Mouse (Mus musculus) heart, postnatal 14 days (tissue): ENCODE data around the gene Hist1h3h. TPM values are rescaled to one million over a fixed set of nuclear protein-coding genes. Genes with fewer than 3 reads are reported as not detected.
"Not testable (repeated sequence)": the region's sequence is repeated elsewhere in the genome, so short reads cannot be mapped to it uniquely, and the experiment has no call there.

Experiments
- DNase-seq, 2 experiments: peaks; one replicate each; pipeline ENCODE4 v3.0.0; 2021 to 2022
- intact Hi-C: fragments of 180-260 bp; cut with DNase I; formaldehyde crosslinking; loops from one replicate; pipeline ENCODE4 v1.15.1; 2025
- long read RNA-seq, 2 experiments: library from polyadenylated mRNA; stranded (forward); transcript quantifications; one replicate each; pipeline ENCODE4 v2.0.0; 2021
- total RNA-seq, 2 experiments: library from RNA; stranded (reverse); gene quantifications; 2 replicates each; pipeline ENCODE4 v1.2.3; 2021

Gene Hist1h3h
- total RNA-seq: 100 to 1,000 TPM in 1 of 2 experiments, 10 to 100 TPM in 1; 82.7 to 215 TPM
- long read RNA-seq, experiment 1: 0 reads
- long read RNA-seq, experiment 2: 0 reads

DNA sequence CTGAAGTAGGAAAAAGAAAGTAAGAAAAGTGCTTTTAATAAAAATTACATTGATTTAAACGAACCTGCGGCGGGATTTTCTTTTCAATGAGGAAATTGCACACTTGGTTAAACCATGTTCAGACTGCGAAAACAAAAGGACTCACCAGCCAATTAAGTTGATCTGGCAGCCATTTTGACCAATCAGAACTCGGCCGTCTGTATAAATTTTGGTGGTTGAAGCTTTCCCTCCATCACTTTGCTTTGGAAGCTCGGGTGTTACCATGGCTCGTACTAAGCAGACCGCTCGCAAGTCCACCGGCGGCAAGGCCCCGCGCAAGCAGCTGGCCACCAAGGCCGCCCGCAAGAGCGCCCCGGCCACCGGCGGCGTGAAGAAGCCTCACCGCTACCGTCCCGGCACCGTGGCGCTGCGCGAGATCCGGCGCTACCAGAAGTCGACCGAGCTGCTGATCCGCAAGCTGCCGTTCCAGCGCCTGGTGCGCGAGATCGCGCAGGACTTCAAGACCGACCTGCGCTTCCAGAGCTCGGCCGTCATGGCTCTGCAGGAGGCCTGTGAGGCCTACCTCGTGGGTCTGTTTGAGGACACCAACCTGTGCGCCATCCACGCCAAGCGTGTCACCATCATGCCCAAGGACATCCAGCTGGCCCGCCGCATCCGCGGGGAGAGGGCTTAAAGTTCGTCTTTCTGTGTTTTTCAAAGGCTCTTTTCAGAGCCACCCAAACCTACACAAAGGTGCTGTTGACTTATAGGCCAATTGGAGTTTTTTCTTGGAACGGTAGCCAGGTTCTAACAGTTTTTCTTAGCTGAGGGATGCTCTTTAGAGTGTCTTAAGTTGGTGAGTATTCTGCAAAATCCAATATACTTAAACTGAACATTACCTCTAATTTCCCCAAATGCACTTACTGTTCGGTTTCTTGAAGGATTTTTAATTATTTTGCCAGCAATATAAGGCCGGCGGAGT is at the start of gene Hist1h3h:
TSS of gene Hist1h3h (plus strand) at position 263 of the 961 bp plus-strand sequence.
- peak; percentile 68 to 77 for DNase-seq
- intact Hi-C loops: loop anchor here (10.0 kb wide), 3 partner anchors 217 to 1807 kb away; no protein-coding TSS in a partner anchor

GRCm38 (mm10) chr13:21677305-21677704 is 40.2 kb upstream of the Hist1h3h start, which contains the start of gene Olfr1360:
Gene Olfr1360 (minus strand): TSS chr13:21677405.
- intact Hi-C loops: no loop called here

DNA sequence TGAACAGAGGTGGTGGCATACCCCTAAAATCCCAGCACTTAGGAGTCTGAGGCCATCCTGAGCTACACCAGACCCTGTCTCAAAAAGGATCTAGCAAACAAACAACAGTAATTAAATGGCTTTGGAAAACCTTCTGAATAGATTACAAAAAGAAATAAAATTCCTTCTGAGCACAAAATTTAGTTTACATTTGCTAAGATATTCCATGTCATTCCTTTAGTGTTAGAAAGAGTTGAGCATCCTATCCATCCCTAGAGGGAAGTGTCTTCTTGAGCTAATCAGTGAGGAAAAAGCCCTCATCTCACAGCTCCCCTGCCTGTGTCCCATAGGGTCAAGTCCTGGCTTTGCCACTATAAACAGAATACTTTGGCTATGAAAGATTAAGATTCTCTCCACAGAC is 19.6 kb upstream of the Hist1h3h start, which contains the start of gene Olfr1359:
TSS of gene Olfr1359 (plus strand) at position 301 of the 400 bp plus-strand sequence.
- DNase-seq: no peak
- intact Hi-C loops: no loop called here

More at GRCm38 (mm10) chr13:21677305-21677704, 40.2 kb upstream of the Hist1h3h start, which contains the start of gene Olfr1360:
- DNase-seq: no peak

GRCm38 (mm10) chr13:21706669-21707068 is 10.8 kb upstream of the Hist1h3h start:
- no peak for DNase-seq
- intact Hi-C loops: no loop called here

DNA sequence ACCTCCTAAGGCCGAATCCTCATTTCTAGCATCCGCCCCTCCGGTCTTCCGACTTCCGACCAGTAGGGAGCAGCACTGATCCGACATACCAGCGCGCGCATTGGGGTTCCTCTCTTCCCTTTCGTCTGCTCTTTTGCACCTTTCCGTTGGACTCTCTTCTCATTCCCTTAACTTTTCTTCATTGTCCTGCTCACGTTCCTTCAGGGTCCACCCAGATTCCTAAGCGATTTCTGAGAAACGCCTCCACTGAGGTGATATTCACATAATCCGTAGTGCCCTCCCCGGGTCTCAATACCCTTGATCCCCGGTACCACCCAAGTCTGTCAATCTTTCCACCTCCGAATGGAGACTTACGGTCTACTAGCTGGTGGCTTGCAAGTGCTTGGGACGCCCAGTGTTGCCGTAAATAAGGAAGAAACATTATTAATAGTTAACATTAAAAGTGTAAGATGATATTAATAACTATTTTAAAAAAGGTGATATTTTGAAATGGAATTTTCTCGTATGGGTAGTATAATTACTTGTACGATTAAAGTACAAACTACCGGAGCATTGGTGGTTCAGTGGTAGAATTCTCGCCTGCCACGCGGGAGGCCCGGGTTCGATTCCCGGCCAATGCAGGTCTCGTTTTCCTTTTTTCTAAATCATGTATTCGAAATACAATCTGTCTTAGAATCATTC is 7.3 kb upstream of the Hist1h3h start:
- peak; percentile 88 to 93 for DNase-seq
- intact Hi-C loops: loop anchor here (2.0 to 10.0 kb wide), 8 partner anchors 71 to 1815 kb away; partner anchors contain the start of genes Hist1h1b and Zscan12

DNA sequence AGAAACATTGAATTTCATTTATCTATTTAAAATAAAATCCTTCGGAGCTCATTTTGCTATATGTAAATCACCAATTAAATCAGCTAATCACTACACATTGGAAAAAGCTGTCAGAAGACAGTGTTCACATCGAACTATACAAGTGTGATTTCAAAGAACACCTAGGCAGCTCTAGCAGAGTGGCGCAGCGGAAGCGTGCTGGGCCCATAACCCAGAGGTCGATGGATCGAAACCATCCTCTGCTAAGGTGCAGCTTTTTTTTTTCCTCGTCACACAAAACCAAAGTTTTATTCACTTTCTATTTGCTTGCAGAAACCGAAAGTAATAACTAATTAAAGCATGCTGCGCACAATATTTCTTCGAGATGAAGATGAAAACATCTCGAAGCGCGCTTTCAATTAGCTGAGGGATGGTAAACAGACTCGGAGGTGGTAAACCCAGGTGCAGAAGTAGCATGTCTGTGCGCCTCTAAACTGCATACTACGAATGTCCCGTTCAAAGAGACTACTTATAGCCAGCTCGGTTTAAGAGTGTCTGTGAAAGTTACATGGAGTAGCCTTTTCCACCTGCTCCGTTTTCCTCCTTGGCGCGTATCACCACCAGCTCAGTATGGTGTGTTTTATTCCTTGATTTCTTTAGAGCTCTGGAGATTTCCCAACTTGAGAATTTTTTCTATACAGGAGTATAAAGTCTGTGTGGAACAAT is 6.5 kb upstream of the Hist1h3h start:
- DNase-seq: peak; percentile 76 to 83
- intact Hi-C loops: loop anchor here (2.0 to 10.0 kb wide), 8 partner anchors 70 to 1814 kb away; partner anchors contain the start of genes Hist1h1b and Zscan12

DNA sequence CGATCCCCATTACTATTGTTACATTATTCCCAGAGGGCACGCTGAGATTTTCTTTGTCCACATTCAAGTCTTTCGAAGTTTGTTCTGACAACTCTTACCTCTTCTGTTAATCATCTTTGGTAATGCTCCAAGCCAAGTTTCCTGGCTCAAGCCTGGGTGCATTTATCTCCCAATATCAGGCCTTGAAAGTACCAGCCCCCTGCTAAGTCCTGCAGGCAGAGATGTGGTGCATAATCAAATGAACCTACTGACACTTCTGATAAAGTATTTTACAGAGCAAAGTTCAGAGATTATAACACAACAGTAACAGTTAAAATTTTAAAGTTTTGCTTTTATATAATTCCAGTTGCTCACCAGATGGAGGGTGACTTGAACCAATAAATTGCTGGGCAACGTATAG is 5.8 kb upstream of the Hist1h3h start:
- intact Hi-C loops: loop anchor here (2.0 to 10.0 kb wide), 8 partner anchors 69 to 1813 kb away; partner anchors contain the start of genes Hist1h1b and Zscan12
- DNase-seq: no peak

DNA sequence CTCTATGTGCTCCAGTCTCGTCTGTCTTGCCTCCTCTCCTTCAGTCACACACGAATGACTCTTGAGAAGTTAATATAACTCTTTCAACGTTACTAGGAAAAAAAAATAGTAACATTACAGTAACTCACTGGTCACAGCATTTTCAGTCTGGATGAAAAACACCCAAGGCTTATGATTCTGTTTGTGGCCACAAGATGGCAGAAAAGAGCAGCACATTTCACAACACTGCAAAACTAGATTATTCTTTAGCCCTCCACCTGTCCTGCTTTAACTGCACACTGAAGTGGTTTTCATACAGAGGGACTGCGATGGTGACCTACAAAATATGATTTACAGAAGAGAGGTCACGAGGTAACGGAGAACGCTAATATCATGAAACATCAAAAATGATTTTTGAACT is 2.7 kb upstream of the Hist1h3h start:
- peak; percentile 56 to 70 for DNase-seq
- intact Hi-C loops: loop anchor here (1.0 to 10.0 kb wide), 8 partner anchors 20 to 1810 kb away; partner anchors contain the start of gene Zscan12

- intact Hi-C loops: loop anchor here (1.0 to 10.0 kb wide), 4 partner anchors 19 to 1810 kb away; no protein-coding TSS in a partner anchor
- DNase-seq: no peak
Observed at GRCm38 (mm10) chr13:21715131-21715863, 2.2 kb upstream of the Hist1h3h start.

DNA sequence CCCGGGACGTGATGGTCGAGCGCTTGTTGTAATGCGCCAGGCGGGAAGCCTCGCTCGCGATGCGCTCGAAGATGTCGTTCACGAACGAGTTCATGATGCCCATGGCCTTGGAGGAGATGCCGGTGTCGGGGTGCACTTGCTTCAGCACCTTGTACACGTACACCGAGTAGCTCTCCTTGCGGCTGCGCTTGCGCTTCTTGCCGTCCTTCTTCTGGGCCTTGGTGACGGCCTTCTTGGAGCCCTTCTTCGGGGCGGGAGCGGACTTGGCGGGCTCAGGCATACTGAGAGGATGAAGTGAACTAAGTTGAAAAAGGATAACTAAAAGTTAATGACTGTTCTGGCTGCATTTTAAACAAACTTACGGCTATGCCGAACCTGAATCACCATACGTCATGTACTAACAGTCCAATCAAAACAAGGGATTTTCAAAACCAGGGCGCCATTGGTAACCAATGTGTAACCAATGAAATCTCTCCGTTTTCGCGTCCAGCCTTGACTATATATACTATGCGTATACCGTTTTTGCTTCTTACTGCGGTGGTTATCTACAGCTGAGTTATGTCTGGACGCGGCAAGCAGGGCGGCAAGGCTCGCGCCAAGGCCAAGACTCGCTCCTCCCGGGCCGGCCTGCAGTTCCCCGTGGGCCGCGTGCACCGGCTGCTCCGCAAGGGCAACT is 1.5 kb upstream of the Hist1h3h start, which contains the start of the genes Hist1h2bl and Hist1h2ai:
TSS of gene Hist1h2bl (minus strand) at position 280 of the 676 bp plus-strand sequence.
TSS of gene Hist1h2ai (plus strand) at position 559 of the 676 bp plus-strand sequence.
- intact Hi-C loops: loop anchor here (1.0 to 10.0 kb wide), 4 partner anchors 18 to 1809 kb away; no protein-coding TSS in a partner anchor
- peak; percentile 58 to 74 for DNase-seq

DNA sequence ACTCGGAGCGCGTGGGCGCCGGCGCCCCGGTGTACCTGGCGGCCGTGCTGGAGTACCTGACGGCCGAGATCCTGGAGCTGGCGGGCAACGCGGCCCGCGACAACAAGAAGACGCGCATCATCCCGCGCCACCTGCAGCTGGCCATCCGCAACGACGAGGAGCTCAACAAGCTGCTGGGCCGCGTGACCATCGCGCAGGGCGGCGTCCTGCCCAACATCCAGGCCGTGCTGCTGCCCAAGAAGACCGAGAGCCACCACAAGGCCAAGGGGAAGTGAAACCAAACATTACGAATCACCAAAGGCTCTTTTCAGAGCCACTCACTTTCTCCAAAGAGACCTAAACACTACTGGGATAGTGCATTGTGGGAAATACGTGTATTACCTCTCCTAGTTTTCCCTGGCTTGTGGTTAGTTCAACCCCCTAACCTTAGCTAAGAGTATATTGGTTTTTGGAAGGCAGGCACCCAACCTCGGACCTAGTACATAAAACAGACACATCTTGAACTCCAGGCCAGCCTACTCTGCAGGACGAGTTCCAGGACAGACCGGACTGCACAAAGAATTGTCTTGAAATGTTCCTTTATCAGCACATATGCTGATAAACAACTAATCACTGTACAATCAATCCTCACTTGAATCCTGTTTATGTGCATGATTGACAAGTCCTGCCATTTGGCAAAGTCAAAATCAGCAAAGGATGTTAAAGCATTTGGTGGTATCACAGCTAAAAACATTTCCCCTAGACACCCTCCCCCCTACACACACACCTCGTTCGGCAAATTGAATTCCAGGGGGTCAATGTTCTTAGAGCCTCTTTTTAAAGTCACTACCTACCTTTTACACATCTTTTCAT is 693 bp upstream of the Hist1h3h start:
- DNase-seq: not testable (repeated sequence)
- intact Hi-C loops: loop anchor here (10.0 kb wide), 3 partner anchors 218 to 1808 kb away; no protein-coding TSS in a partner anchor

DNA sequence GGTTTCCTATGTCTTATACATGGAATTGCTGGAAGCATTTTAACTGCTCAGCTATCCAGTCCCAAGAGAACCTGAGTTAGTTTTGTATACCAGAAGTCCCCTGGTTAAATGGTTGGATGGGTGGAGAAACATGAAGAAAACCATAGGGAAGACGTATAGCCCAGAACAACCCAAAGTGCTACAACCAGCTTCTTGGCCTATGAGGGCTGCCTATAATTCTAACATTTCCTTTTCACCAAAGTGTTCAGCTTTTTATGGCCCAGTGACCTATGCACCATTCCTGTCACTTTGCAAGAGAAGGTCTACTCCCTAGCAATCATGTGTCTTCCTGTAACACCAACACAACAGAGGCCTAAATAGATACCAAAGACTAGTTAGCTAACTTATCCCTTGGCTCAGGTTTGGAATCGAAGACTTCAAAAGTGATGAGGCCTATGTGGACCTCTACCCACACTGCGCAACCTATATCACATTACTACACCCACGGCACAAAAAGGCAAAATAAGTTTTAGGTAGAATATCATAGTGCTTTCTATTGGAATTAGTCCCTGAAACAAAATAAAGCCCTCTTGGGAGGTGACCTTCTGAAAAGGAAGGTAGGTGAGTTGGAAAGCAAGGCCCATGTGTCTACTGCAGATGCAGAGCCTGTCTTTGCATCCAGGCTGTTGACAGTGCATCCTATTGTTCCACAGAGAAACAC is 1.1 kb downstream of the Hist1h3h start:
- intact Hi-C loops: loop anchor here (10.0 kb wide), 3 partner anchors 216 to 1806 kb away; no protein-coding TSS in a partner anchor

DNA sequence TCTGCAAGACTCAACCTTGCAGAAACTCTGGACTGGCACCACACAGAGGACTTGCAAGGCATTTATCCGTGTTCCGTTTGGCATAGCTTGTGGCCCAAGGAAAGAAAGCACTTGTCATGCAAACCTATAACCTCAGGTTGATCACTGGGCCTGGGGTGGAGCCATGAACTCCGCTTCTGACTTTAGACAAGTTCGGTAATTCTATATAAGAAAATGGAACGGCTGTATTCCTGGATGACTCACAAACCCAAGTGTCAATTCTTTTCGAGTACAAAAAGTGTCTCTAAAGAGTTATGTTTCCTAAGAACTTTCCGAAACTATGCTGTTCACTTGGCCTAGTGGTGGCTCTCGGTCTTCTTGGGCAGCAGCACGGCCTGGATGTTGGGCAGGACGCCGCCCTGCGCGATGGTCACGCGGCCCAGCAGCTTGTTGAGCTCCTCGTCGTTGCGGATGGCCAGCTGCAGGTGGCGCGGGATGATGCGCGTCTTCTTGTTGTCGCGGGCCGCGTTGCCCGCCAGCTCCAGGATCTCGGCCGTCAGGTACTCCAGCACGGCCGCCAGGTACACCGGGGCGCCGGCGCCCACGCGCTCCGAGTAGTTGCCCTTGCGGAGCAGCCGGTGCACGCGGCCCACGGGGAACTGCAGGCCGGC is 3.8 kb downstream of the Hist1h3h start:
- intact Hi-C loops, DNase-seq: not testable (repeated sequence)

More for the DNA sequence above, 1.1 kb downstream of the Hist1h3h start:
- DNase-seq: no peak

GRCm38 (mm10) chr13:21721757-21722372 is 4.4 kb downstream of the Hist1h3h start, which contains the start of gene Hist1h2bm:
Gene Hist1h2bm (plus strand): TSS chr13:21722044.
- intact Hi-C loops: not testable (repeated sequence)
- DNase-seq: peak; percentile 40 to 43

DNA sequence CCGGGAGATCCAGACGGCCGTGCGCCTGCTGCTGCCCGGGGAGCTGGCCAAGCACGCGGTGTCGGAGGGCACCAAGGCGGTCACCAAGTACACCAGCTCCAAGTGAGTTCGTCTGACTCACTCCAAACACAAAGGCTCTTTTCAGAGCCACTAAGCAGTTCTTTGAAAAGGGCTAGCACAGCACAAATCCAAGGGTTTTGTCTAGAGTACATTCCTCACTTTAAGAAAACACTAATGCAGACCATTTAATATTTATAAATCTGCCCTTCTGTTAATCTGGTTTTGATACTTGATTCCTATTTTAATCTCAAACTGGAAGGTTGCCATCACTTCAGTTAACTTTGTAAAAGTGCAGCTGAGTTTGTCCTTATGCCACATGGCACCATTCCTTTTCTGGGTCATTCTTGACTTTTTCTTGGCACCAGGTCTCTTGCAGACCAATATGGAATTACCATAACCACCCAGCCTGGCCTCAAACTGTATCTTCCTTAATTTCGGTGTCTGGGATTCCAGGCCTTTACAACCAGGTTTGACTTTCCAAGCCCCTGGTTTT is 5.0 kb downstream of the Hist1h3h start:
- intact Hi-C loops: no loop called here
- no peak for DNase-seq
